Mouse (Mus musculus): Measurements from ENCODE around the gene Hsd17b14. TPM values are rescaled to one million over a fixed set of nuclear protein-coding genes. Genes with fewer than 3 reads are reported as not detected.
A peak's percentile ranks its signal among the peaks of the same experiment; 100 is the strongest.

Gene Hsd17b14
- polyA plus RNA-seq, 1 experiment, result not detected

DNA sequence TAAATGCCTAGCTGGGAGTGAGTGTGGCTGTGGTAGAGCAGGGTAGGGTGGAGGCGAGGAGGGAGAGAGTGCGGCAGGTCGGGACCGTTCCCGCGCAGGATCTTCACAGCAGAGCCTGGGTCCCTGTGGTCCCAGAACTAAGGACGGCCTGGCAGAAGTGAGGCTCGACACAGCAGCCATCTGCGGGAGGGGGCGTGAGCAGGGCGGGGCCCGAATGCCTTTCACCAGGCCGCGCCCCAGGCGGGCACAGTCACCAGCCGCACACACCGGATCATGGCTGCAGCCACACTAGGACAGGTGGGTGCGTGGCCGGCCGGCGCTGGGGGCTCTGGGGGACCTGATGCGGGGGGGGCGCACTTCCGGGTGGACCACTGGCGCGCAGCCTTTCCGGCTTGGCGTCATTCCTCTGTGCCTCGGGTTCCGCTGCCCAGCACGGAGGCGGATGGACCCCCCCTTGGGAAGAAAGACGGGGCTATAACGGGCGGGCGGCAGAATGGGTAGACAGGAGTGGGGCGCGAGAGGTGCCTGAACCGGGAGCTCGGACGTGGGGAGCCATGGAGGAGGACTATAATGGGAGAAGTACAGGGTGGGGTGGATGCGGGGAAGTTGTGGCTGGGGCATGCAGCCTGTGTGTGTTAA is 15.5 kb downstream of the Hsd17b14 start, which contains the start of gene Bcat2:
Bcat2 (plus strand) TSS at position 51 of the 639 bp plus-strand sequence.
- 0 out of 2 replicates have a peak, but pooled peaks have one; percentile 4 for TF ChIP-seq POLR2A (IDR thresholded peaks at IDR 0.05; ENCODE audit: insufficient read depth, low read depth, low read length)
- TF ChIP-seq CTCF (IDR thresholded peaks at IDR 0.05; ENCODE audit: insufficient read depth, low read depth, low read length), result no peak
- H3K4me3 ChIP-seq (ENCODE audit: insufficient read depth, low read depth, low read length), result peak within 1 kb of the TSS; percentile 87
- under 1% methylated on average over 42 of the region's 42 CpGs for WGBS
- peak within 1 kb of the TSS; percentile 87 for H3K27ac ChIP-seq (ENCODE audit: insufficient read depth, low read depth, low read length)
- H3K4me1 ChIP-seq (ENCODE audit: control insufficient read depth, insufficient read depth, low read length), result peaks cover 7% of the 10 kb centered on the region

DNA sequence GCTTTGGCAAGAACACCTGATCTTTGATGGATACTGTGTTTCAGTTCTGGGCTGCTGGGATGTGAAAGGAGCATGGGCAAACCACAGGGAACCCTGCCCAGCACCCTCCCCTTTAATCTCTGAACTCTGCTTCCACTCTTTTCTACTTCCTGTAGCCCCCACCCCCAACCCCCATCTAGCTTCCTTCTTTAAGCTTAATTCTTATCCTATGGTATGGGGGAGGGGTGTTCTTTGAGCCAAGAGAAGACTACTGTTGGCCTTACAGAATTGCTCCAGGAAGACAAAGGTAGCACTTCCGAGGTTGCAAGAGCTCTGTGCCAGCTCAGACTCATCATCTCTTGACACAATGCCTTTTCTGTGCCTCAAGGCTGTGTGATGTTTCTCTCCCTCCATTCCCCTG is 17.3 kb downstream of the Hsd17b14 start:
- 48% methylated on average over 1 of the region's 1 CpGs for WGBS
- no peak overlapping the region for H3K27ac ChIP-seq (ENCODE audit: insufficient read depth, low read depth, low read length)
- TF ChIP-seq CTCF (IDR thresholded peaks at IDR 0.05; ENCODE audit: insufficient read depth, low read depth, low read length) (no peak), POLR2A (IDR thresholded peaks at IDR 0.05; ENCODE audit: insufficient read depth, low read depth, low read length) (no peak)
- H3K4me3 ChIP-seq (ENCODE audit: insufficient read depth, low read depth, low read length), result no peak overlapping the region
- peaks cover 7% of the 10 kb centered on the region for H3K4me1 ChIP-seq (ENCODE audit: control insufficient read depth, insufficient read depth, low read length)

DNA sequence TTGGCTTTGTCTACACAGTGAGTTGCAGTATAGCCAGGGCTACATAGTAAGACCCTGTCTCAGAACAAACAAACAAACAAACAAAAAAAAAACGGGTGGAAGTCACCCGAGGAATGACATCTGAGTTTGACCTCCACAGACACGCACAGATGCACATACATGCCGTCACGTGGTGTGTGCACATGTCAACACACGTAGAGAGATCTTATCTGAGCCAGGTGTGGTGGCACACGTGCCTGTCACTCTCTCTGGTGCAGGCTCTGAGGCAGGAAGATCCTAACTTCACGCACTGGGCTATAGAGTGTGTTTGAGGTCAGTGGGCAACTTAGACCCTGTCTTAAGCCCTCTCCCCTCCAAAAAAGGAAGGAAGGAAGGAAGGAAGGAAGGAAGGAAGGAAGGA is 19.3 kb downstream of the Hsd17b14 start:
- 86% methylated on average over 8 of the region's 8 CpGs for WGBS
- Histone ChIP-seq H3K4me3 (ENCODE audit: insufficient read depth, low read depth, low read length) (no peak overlapping the region), H3K27ac (ENCODE audit: insufficient read depth, low read depth, low read length) (no peak overlapping the region), H3K4me1 (ENCODE audit: control insufficient read depth, insufficient read depth, low read length) (peaks cover 3% of the 10 kb centered on the region)
- no peak for TF ChIP-seq CTCF (IDR thresholded peaks at IDR 0.05; ENCODE audit: insufficient read depth, low read depth, low read length)

DNA sequence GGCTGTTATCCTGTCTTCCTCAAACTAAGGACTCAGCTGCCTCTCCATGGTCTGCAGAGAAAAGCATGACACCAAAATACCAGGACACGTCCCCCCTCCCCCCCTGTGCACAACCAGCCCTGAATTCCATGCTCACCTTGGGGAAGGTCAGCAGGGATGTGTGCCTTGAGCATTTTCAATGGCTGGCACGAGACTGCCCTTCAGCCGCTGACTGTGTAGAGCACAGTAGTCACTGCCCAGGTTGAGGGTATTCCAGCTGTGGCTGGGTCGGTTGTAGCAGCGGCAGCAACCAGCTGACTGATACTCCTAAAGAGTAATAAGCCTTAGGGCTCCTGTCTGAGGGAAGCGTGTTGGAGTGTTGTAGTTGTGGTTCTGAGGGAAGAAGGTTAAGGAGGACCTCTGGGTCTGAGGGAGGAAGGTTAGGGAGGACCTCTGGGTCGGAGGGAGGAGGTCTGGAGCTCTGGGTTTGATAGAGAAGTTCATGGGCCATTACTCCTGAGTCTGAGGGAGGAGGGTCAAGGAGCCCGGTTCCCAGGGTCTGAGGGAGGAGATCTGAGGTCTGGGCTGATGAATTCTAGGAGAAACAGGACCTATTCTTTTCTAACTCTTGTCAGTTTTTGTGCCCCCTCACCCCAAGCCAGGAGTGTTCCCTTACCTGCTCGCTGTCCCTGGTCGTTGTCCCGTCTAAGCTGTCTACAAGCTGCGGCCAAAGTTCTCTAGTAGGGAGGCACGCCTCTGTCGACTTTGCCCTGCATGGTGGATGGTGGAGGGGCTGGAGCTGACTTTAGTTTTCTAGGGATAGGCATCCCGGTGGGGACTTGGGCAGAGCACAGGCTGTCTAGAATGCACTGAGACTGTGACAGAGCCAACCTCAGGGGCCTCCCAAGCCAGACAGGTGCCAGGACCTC is 20.0 kb downstream of the Hsd17b14 start:
- Histone ChIP-seq H3K27ac (ENCODE audit: insufficient read depth, low read depth, low read length) (no peak overlapping the region), H3K4me3 (ENCODE audit: insufficient read depth, low read depth, low read length) (no peak overlapping the region), H3K4me1 (ENCODE audit: control insufficient read depth, insufficient read depth, low read length) (peaks cover 3% of the 10 kb centered on the region)
- TF ChIP-seq CTCF (IDR thresholded peaks at IDR 0.05; ENCODE audit: insufficient read depth, low read depth, low read length), result no peak
- no peak for TF ChIP-seq POLR2A (IDR thresholded peaks at IDR 0.05; ENCODE audit: insufficient read depth, low read depth, low read length)
- WGBS, result 85% methylated on average over 15 of the region's 15 CpGs

DNA sequence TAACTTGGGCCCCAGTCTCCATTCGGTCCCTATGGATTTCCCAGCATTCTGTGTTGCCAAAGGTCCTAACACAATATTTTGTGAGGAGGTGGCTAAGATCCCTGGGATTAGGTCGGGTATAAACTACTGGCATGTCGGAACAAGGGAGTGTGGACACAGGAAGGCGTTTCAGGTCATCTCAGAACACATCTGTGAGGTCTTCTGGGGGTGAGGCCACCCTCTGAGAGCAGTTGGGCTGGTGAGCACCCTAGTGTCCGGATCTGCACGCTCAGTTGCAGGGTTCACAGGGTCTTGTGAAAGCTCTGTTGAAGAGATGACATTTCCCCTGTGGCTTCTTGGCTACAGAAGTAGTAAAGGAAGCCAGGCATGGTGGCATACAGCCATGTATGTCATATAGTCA is 31.2 kb downstream of the Hsd17b14 start:
- no peak for TF ChIP-seq CTCF (IDR thresholded peaks at IDR 0.05; ENCODE audit: insufficient read depth, low read depth, low read length)
- TF ChIP-seq POLR2A (IDR thresholded peaks at IDR 0.05; ENCODE audit: insufficient read depth, low read depth, low read length), result no peak
- no peaks in the 10 kb centered on the region; the same call in 1 of the 2 replicates for H3K4me1 ChIP-seq (ENCODE audit: control insufficient read depth, insufficient read depth, low read length)
- no peak overlapping the region for H3K4me3 ChIP-seq (ENCODE audit: insufficient read depth, low read depth, low read length)
- H3K27ac ChIP-seq (ENCODE audit: insufficient read depth, low read depth, low read length), result no peak overlapping the region
- WGBS, result 92% methylated on average over 6 of the region's 6 CpGs

DNA sequence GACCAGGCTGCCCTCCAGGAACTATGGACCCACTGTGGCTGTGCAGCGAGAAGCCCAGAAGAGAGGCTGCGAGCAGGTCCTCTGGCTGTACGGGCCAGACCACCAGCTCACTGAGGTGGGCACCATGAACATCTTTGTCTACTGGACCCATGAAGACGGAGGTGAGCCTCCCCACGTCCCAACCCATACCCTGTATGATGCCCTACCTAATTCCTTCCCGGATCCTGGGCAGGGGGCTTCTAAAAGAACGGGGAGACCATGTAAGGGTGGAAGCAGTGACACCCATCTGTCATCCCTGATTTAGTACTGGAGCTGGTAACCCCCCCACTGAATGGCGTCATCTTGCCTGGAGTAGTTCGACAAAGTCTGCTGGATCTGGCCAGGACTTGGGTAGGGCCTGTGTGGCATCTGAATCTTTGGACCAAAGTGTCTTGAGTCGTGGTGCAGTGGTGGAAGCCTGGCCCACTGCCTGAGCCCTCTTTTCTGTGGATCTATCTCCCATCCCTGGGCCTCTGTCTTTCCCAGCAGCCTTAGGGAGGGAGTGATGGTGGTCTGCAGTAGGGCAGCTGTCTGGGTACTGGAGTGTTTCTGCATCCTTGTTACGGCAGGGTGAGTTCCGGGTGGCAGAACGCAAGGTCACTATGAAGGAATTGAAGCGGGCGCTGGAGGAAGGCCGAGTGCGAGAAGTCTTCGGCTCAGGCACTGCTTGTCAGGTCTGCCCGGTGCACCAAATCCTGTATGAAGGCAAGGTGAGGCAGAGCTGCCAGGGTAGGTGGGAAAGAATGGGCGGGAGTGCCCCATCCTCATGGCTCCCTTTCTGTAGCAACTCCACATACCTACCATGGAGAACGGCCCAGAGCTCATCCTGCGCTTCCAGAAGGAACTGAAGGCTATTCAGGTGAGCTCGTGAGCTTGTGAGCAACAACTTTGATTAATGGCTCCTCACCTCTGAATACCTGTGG is 33.2 kb downstream of the Hsd17b14 start:
- H3K27ac ChIP-seq (ENCODE audit: insufficient read depth, low read depth, low read length), result no peak overlapping the region
- 93% methylated on average over 23 of the region's 23 CpGs for WGBS
- TF ChIP-seq CTCF (IDR thresholded peaks at IDR 0.05; ENCODE audit: insufficient read depth, low read depth, low read length) (no peak), POLR2A (IDR thresholded peaks at IDR 0.05; ENCODE audit: insufficient read depth, low read depth, low read length) (no peak)

DNA sequence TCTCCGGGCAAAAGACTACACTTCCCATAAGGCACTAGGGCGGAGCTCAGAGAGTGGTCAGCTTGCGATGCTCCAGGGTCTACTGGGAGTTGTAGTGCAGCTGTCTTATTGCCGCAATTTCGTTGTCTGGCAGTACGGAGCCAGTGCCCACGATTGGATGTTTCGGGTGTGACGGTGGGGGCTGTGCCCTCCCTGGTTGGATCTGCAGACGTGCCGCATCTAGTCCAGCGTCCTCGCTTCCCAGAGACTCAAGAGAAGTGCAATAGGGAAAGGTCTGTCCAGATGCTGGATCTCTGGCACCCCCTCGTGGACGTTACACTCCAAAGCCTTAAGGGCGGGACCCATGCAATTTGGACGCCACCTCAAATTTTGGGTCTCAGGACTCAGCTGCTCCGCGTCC is 34.5 kb downstream of the Hsd17b14 start:
- Histone ChIP-seq H3K27ac (ENCODE audit: insufficient read depth, low read depth, low read length) (0 out of 2 replicates have a peak overlapping the region, but pooled peaks have one; percentile 6), H3K4me3 (ENCODE audit: insufficient read depth, low read depth, low read length) (peak overlapping the region; percentile 41), H3K4me1 (ENCODE audit: control insufficient read depth, insufficient read depth, low read length) (no peaks in the 10 kb centered on the region; the same call in 1 of the 2 replicates)
- 1% methylated on average over 19 of the region's 19 CpGs for WGBS
- peak; percentile 75; the same call in 1 of the 2 replicates for TF ChIP-seq CTCF (IDR thresholded peaks at IDR 0.05; ENCODE audit: insufficient read depth, low read depth, low read length)
- TF ChIP-seq POLR2A (IDR thresholded peaks at IDR 0.05; ENCODE audit: insufficient read depth, low read depth, low read length), result peak; percentile 57

More for the DNA sequence above, 33.2 kb downstream of the Hsd17b14 start:
- Histone ChIP-seq H3K4me1 (ENCODE audit: control insufficient read depth, insufficient read depth, low read length) (no peaks in the 10 kb centered on the region; the same call in 1 of the 2 replicates), H3K4me3 (ENCODE audit: insufficient read depth, low read depth, low read length) (no peak overlapping the region)

DNA sequence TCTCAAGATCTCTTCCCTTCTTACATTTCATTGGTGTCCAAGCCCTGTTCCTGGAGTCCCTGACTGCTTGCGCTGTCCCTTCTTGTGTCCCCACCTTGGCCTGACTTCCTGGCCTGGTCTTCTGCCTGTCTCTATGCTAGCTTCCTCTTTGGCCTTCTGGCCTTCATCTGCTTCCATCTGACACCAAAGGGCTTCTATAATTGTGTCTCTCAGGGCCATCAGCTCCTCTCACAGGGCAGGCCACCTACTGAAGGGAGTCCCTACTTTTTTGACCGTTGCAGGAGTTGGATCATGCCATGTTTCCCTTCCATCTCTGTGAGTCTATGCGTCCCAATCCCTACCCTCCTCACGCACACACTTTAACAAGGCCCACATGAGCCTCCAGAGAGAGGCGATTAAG is 35.2 kb downstream of the Hsd17b14 start:
- Histone ChIP-seq H3K27ac (ENCODE audit: insufficient read depth, low read depth, low read length) (no peak overlapping the region), H3K4me1 (ENCODE audit: control insufficient read depth, insufficient read depth, low read length) (no peaks in the 10 kb centered on the region; the same call in 1 of the 2 replicates), H3K4me3 (ENCODE audit: insufficient read depth, low read depth, low read length) (no peak overlapping the region)
- TF ChIP-seq POLR2A (IDR thresholded peaks at IDR 0.05; ENCODE audit: insufficient read depth, low read depth, low read length) (no peak), CTCF (IDR thresholded peaks at IDR 0.05; ENCODE audit: insufficient read depth, low read depth, low read length) (no peak)
- WGBS, result 96% methylated on average over 5 of the region's 5 CpGs
